Mouse (Mus musculus): ENCODE measurements around the gene U2af1.
"Not testable (repeated sequence)": the region's sequence is repeated elsewhere in the genome, so short reads cannot be mapped to it uniquely, and the experiment has no call there.

The U2af1 gene

GRCm38 (mm10) chr17:31613086-31613755 lies 45.5 kb downstream of the U2af1 start:
- no peak for DNase-seq

DNA sequence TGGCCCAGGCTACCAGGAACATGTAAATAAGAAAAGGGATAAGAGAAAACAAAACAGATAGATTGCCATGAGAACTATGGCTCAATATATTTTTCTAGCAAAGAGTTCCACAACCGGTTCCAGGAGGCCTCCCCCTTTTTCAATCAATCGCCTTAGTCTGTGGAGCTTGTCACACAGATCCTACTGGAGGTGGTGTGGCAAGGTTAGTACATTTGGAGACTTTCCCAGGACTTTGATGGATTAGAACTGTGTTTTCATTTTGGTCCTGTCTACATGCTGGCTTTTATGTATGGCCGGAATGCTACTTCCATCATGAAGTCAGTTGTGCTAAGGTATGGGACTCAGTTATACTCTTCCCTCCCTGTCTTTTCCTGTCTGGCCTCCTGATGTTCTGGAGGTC lies 48.8 kb downstream of the U2af1 start:
- no peak for DNase-seq

DNA sequence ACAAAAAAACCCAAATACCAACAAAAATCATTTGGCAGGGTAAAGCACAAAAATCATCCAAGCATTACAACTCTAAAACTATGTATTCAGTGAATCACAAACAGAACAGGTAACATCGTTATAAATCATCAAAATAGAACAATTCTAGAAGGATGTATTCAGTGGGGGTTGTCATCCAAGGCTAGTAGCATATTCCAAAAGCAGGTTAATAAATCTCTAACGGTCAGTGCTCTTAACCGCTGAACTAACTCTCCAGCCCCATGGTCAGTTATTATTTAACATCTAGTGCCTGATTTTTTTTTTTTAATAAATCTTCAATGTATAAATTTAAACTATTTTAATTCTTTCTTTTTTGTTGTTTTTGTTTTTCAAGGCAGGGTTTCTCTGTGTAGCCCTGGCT lies 49.5 kb downstream of the U2af1 start:
- not testable (repeated sequence) for DNase-seq

GRCm38 (mm10) chr17:31607256-31607951 lies 51.3 kb downstream of the U2af1 start:
- peak; percentile 27 for DNase-seq

DNA sequence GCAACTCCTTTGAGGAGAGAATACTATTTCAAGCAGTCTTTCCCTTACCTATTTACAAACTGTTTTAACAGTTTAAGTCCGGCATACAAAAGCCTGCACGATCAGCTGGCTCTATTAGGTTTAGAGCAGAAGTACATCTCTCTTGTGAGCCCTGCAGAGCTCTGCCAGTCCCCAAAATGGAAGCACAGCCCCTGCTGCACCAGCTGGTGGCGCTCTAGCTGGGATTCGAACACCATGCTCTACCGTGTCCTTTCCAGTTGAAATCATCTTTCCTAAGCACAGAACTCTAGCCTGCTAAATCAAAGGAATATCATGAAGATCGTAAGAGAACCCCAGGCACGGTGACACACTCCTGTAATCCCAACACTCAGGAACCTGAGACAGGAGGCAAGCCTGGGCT lies 52.3 kb downstream of the U2af1 start:
- no peak for DNase-seq

DNA sequence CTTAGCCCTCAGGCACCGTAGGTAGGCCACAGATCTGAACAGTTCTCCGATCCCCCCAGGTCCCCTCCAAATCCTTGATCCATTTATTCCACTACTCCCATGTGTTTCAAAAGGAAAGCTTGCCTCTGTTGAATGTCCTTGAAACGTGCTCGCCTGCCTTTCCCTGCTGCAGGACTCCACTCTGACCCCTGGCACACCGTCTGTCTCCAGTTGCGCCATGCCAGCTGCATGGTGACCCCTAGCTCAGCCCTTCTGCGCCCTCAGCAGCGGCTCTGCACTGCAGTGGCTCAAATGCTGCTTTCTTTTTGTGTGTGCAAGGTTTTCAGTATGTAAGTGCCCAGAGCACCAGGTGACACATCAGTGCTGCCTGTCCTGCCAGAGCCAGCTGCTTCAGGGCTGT lies 60.1 kb downstream of the U2af1 start:
- DNase-seq: peak; percentile 31

DNA sequence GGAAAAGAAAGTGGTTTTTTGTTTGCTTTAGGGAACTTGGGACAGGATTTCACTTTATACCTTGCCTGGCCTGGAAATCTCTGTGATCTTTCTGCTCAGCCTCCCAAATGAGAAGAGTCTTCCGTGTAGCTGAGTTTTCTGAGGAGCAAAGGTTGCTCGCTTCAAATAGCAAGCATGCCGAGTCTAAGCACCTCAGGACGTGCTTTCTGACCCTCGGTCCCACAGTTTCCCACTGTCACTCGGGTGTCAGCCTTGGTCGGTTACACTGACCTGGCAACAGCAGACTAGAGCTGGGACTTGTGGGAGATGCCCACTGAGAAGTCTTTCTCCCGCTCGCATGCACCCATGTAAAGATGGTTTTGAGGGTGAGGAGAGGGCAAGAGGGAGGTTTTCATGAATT lies 60.7 kb downstream of the U2af1 start:
- peak; percentile 23 for DNase-seq
